Mouse (Mus musculus) retina, adult 2 months (tissue): ENCODE data around the gene Tmcc1.
A peak's percentile ranks its signal among the peaks of the same experiment; 100 is the strongest.
"Not testable (repeated sequence)": the region's sequence is repeated elsewhere in the genome, so short reads cannot be mapped to it uniquely, and the experiment has no call there.

Experiments used
- DNase-seq: peaks from one replicate; pipeline ENCODE4 v3.0.0-alpha.2; 2012; ENCODE audit warnings: low read depth, low spot score

Gene Tmcc1

DNA sequence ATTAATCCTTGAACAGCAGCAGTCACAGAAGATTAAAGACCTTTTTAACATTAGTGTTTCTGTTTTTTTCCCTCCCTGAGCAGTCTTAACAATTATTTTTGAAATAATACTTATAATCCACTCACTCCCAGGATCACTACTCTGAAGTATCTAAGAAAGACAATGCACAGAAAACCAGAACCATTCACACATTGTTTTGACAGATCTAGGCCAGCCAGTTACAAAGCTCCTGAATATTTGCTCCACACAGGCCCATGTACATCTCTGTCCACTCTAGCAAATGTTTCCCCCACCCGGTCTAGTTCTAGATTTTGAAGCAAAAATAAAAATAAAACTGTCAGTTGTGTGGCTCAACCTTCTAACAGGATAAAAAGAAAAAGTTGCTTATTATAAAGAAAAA is 45.9 kb downstream of the Tmcc1 start:
- DNase-seq = no peak

DNA sequence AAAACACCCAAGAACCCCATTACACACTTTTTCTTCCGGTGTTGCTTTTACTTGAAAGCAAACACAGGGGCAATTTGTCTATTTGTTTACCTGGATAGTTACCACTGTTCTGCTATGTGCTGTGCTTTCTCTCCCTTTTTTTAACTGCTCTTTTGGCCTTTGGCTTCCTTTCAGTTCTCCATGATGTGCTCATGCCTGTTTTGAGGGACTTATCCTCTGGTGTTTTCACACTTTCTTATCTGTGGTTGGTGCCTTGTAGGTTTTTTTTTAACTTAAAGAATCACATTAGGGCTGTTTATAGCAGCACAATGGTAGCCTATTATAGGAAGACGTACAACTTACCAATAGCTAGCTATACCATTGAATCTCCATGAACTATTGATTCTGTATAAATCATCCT is 51.6 kb downstream of the Tmcc1 start:
- no peak for DNase-seq

DNA sequence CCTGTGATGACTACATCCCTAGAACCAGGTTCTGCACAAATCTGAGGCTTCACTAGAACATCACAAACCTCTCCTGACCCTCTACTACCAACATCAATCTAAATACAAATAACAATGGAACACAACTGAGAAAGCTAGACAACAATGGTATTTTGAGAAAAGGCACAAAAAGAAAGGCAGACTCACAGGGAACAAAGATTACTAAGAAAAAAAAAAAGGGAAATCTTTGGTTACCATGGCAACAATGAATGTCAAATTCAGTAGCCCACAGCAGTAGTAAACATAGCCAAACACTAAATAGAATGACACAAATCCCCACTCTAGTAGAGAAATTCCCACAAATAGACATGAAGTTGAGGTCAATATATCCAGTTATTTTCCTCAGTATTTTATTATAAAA is 52.5 kb downstream of the Tmcc1 start:
- DNase-seq = no peak

DNA sequence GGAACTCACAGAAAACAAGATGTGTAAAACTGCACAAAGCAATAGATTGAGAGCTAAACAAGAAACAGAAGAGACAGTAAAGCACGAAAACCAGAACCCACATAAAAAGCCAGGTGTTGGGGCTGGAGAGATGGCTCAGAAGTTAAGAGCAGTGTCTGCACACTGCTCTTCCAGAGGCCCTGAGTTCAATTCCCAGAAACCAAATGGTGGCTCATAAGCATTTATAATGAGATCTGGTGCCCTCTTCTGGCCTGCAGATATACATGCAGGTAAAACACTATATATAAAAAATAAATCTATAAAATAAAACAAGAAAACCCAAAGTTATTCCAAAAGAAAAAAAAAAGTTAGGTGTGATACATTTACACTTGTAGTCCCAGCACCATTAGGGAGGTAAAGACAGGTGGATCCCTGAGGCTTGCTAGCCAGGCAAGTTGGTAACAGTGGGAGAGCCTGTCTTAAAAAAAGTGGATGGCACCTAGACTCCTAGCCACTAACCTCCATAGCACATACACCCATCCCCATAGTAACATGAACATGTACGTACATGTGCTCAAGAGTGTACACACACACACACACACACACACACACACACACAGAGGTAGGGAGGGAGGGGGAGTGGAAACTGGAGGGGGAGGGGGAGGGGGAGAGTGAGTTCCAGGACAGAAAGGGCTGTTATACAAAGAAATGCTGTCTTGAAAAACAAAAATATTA is 54.0 kb downstream of the Tmcc1 start:
- no peak for DNase-seq

DNA sequence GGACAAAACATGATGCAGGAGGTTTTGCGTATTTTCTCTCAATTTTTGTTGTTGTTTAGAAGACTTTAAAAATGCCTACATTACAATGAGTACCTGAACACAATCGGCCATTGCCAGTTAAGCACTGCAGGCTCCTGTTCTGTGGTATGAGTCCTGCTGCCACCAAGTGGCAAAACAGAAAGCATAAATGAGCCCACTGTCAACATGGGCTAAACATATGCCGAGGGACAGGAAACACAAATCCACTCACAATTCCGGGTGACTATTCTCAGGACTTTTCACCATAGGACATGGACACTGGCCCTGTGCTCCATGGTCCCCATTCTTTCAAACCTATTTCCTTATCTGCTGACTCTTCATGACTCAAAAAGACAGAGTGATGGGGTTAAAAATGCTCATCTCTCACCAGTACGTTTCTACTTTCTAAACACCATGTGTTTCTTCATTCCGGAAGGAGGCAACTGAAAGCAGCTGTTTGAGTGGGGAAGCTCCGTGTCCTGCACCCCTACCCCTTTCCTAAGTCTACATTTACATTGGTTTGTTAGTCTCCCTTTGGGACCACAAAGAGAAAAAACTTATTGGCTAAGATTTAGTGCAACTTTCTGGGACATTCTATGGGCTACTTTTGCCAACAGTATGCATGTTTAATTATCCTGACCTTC is 57.2 kb downstream of the Tmcc1 start:
- DNase-seq = peak; percentile 38

DNA sequence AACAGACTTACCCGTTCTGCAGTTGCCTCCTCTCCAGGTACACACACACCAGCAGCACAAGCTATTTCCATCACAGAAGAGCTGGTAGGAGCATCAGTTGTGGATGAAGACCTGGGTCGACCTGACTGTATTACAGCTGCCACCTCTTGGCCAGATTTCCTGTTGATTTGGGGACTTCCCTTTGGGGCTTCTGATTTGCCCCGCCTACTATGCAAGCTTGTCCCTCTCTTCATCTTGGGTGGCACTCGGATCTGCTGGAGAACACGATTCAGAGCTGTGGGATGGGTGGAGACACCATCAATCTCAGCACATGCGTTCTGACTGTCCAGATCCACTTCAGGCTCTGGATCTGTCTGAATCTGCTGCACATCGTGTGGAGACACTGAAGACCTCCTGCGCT is 59.5 kb downstream of the Tmcc1 start:
- DNase-seq = no peak

DNA sequence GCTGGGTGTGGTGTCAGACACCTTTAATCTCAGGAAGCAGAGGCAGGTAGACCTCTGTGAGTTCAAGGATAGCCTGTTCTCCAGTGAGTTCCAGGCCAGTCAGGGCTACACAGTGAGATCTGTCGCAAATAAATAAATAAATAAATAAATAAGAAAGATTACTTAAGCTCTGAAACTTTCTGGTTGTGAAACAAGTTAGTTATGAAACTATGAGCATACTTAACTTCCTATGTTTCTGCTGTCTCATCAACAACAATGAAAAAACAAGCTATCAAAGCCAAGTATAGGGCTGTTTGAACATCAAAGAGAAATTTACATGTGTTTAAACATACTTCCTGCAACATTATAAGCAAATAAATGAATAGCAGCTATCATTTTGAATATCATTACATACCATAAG is 61.5 kb downstream of the Tmcc1 start:
- no peak for DNase-seq

DNA sequence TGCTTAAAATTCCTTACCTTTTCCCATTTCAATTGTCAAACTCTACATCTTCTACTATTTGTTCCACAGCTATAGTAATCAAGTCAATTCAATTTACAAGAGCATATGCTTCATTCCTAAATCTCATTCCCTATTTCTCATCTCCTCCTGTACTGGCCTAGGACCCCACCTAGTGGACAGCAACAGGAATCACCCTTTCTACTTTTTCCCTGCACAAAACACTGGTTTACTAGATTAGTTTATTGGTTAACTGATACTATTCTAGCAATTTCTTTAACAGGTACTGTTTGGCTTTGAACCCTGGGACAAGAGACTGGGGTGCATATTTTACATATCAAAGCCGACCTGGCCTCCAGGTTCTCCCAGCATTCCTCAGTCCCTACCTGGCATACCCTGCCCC is 64.6 kb downstream of the Tmcc1 start:
- peak; percentile 42 for DNase-seq

DNA sequence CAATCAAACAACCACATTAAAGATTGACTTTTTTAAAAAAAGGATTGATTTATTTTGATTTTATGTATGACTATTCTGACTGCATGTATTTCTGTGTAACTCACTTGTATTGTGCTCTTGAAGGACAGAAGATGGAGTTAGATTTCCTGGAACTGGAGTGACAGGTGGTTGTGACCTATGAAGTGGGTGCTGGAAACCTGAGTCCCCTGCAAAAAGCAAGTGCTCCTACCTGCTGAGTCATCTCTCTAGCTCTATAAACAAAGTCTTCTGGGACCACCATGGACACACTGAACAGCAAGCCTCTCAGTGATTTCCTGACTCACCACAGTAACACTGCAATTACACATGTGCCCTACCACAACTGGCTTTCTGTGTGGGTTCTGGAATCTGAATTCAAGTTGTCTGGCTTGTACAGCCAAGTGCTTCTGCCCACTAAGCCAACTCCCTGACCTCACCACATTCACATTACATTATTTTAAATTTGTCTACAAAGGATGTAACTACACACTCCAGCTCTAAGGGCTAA is 65.3 kb downstream of the Tmcc1 start:
- no peak for DNase-seq

DNA sequence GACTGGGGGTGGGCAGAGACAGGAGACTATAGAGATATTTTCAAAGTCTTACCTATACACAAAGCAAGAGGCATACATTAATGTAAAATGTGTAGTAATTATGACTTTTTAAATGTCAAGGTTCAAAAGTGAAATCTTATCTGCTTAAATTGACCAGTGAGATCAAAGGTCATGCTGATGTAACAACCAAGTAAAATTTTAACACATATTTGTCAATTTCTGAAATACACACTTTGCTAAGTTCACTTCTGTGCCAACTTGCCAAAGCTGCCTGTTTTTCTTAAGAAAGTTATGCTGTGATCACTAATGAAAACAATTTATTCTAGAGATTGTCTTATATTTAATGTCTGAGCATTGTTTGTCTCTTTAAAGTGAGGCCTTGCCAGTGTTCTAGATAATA is 66.7 kb downstream of the Tmcc1 start:
- no peak for DNase-seq

DNA sequence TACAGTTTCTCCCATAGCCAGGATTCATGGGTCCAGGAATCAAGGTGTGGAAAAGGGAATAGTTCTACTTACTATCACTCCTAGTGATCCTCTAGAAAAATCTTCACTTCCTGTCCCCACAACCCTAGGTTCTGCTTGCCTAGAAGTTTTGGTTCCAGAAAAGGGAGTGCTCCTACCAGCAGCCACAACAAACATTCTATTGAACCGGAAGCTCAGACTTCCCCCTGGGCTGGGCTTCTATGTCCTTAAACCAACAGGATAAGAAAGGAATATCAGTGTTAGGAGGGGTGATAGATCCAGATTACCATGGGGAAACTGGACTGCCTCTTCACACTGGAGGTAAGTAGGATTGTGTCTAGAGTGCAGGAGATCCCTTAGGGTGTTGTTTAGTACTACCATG is 70.4 kb downstream of the Tmcc1 start:
- no peak for DNase-seq

DNA sequence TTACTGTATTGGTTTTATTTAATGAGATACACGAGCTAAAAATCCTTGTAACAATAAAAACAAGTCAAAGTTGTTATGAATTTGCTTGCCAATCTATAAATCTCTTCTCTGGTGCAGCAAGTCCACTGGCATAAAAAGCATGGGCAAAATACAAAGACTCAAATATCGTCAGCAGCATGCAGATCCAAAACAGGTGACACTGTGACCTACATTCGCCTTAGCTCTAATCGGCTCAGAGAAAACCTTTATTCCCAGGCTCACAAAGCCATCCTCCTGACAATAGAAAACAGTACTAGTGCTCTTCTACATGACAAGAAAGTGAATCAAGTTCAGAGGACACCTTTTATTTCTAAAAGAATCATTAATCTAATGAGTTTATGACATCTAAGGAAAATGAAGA is 73.6 kb downstream of the Tmcc1 start:
- DNase-seq = peak; percentile 71

DNA sequence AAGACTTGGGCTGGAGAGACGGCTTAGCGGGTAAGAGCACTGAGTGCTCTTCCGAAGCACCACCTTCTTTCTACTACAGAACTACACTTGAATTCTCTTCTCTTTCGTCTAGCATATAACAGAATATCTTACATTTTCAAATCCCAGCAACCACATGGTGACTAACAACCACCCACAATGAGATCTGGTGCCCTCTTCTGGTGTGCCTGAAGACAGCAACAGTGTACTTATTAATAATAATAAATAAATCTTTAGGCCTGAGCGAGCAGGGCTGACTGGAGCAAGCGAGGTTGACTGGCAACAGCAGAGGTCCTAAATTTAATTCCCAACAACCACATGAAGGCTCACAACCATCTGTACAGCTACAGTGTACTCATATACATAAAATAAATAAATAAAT is 76.7 kb downstream of the Tmcc1 start:
- DNase-seq = not testable (repeated sequence)

DNA sequence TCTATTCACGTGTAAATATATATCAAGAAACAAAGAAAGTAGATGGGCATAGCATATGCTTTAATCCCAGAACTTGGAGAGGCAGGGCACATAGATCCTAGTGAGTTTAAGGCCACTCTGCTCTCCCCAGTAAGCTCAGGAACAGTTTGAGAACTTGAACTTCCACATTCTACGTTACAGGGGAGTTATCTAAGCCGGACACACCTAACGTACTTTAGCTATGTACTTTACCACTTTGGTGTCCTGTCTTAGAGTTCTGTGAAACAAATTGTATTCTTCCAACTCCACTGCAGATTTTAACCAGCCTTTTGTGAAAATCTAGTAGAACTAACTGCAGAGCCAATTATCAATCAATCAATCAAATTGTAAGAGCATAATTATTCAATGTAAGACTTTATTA is 82.7 kb downstream of the Tmcc1 start:
- no peak for DNase-seq

DNA sequence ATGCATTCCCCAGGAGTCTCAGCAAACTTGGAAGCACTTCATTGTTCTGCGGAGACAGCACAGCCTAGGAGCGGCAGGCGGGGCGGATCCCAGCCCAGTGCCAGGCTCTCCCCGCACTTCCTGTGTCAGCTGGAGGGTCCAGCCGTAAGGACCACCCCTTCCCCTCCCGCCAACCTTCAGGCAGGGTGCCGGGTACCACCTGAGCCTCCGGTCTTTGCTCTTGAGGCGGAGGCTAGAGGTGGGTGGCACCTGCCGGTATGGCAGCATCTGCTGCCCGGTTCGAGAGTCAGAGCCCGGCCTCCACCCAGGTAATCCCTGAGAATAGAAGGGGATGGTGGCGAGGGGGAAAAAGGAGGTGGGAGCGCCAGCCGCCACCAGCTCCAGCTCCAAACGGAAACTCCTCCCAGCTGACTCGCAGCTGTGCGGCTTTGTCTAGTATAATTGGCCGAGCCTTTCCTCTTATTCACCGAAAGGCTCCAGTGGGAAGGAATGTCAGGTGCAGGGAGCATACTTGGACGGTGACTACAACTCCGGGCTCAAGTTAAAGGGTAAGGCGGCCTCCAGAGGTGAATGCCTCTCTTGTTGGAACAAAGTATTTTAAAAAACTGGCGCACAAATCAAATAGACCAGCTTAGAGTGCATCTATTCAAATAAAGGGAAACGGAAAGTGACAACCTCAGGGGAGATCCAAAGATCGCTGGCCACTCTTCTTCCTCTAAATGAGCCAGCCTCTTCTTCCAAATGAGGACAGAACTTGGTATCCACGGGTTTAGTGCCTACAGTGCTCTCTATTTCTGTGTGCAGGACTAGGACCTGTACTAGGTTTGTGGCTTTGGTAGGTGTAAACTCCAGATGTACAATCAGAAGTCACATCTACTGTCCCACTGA is 85.6 kb downstream of the Tmcc1 start:
- DNase-seq = peak; percentile 39

DNA sequence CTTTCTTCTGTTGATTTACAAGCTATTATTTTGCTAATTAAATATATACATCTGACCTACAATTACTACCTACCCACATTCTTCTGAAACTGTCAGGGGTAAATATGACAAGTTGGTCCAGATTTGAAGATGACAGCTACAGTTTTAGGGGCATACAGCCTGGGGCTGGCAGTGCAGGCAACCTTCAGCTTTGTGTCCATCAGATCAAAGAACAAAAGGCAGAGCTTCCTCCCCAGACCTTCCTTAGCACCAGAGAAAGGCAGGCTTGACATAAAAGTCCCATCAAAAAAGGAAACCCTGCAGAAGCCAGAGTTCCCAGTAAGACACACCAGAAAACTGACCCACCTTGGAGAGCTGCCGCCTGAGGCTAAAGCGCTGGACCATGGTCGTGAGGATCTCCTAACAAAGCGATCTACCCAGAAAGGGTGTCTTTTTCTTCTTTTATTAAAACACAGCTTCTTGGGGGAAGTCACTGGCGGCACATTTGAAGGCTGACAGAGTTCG is 86.3 kb downstream of the Tmcc1 start:
- no peak for DNase-seq

DNA sequence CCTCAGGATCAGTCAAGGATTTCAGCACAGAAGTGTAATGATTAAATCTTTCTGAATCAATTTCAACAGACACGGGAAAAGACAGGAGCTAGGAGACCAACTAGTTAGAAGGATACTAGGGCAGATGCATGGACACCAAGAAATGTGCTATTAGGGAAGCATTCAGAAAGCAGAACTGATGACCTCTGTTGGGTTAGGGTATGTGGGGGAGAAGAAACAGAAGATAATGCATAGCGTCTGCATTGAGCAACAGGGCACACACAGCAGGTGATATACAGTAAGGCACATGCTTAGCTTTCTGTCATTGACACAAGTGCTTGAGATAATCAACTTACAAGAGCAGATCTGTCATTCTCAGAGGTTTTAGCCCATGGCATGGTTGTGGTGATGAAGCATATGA is 95.7 kb downstream of the Tmcc1 start:
- no peak for DNase-seq

DNA sequence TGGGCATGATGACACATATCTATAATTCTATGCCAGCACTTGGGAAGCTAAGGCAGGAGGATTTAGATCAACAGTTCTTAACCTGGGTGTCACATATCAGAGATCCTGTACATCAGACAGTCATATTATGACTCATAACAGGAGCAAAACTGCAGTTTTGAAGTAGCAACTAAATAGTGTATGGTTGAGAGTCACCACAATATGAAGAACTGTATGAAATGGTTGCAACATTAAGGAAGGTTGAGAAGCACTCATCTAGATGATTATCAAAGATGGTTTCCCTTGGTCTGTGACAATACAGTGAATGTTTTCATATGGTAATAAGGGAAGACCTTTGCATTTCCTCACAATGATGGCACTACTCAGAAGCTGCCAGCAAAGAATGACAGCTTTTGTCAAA is 103.9 kb downstream of the Tmcc1 start:
- DNase-seq = no peak

DNA sequence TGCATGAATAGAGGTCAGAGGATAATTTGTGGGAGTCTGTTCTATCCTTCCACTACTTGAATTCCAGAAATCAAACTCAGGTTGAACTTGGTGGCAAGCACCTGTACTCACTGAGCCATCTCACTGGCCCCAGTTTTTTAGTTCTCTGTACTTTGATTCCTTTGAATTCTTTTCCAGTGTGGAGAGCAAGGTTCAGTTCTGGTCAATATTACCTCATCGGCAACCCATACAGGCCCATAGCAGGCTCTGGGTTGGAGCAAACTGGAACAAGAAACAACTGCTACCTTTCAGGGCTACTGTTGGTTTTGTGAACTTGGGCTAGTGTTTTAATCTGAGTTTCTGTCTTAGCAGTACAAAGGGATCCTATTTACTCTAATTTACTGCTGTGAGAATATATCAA is 107.2 kb downstream of the Tmcc1 start:
- no peak for DNase-seq

DNA sequence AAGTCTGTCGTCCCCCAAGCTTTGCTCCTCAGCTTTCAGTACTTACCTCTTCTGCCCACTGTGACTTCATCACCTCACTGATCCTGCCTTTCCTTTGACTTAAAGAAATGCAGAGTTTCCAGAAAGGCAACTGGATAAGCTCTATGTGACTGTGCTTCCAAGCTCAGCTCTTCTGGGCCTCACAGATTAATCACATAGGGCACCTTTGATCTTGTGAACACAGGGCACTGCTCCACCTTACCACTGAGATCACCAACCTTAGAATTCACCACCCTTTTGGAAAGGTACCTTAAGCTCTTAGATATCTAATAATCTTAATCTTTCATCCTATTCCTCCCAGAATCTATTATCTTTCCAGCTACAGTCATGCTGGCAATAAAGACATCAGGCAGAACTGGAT is 111.0 kb downstream of the Tmcc1 start:
- no peak for DNase-seq

DNA sequence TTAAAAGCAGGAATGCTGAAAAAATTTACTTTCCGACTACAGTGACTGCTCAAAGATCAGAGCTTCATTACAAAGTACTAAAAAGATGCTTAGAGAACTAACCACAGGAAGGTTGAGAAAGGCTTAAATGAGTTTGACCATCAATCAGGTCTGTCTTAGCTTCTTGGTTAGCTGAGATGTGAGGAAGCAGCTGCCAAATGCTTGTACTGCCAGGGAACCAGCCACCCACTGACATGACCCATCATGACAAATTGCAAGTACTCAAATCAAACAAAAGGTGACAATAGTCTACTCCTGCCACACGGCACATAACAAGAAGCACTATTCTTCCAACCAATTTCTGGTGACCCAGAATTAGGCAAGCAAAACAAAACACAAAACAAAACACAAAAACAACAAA is 111.9 kb downstream of the Tmcc1 start:
- no peak for DNase-seq

DNA sequence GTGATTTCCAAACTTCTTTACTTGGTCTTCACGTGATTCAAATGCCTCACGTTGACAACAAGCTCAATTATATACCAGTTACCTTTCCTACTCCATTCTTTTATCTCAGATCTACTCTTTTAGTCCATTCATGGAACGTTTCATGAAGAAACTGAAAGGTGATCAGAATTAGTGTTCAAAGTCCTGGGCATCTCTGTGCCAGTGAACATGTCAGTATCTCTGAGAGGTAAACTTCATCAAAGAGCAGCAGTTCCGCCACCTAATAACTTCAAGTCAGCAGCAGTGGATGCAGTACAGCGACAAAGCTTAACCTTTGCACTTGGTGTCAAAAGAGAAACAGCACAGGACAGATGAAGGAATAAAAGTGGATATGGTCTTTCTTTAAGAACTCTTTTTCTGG is 112.5 kb downstream of the Tmcc1 start:
- no peak for DNase-seq
